Mouse (Mus musculus) gonadal fat pad, adult 2 months (tissue): ENCODE data around the gene Uaca. TPM values are rescaled to one million over a fixed set of nuclear protein-coding genes. Genes with fewer than 3 reads are reported as not detected.
A peak's percentile ranks its signal among the peaks of the same experiment; 100 is the strongest.

ENCODE experiments used
- DNase-seq: peaks from one replicate; pipeline ENCODE4 v3.0.0-alpha.2; 2012; ENCODE audit warnings: low read depth
- polyA plus RNA-seq: library from polyadenylated mRNA; depleted of rRNA; stranded (reverse); fragments of >200 nt; gene quantifications from 2 replicates; pipeline ENCODE4 v1.2.3, GENCODE M21; 2012; rRNA removed

Uaca gene
- polyA plus RNA-seq, 1 experiment: 8.2 TPM

- no peak for DNase-seq
Measured at GRCm38 (mm10) chr9:60886431-60887371, 92.4 kb downstream of the Uaca start.

GRCm38 (mm10) chr9:60887389-60887811, 93.1 kb downstream of the Uaca start:
- no peak for DNase-seq

GRCm38 (mm10) chr9:60893511-60893910, 99.2 kb downstream of the Uaca start:
- no peak for DNase-seq

GRCm38 (mm10) chr9:60895486-60896110, 101.3 kb downstream of the Uaca start:
- DNase-seq: no peak

GRCm38 (mm10) chr9:60898291-60899020, 104.1 kb downstream of the Uaca start:
- DNase-seq: no peak

- DNase-seq: peak; percentile 79
Measured at GRCm38 (mm10) chr9:60899201-60899600, 104.9 kb downstream of the Uaca start.

GRCm38 (mm10) chr9:60899797-60900459, 105.6 kb downstream of the Uaca start:
- no peak for DNase-seq

GRCm38 (mm10) chr9:60912266-60912665, 117.9 kb downstream of the Uaca start:
- DNase-seq: no peak

GRCm38 (mm10) chr9:60913626-60914025, 119.3 kb downstream of the Uaca start:
- DNase-seq: no peak

GRCm38 (mm10) chr9:60919936-60920672, 125.8 kb downstream of the Uaca start:
- no peak for DNase-seq

GRCm38 (mm10) chr9:60920673-60921062, 126.3 kb downstream of the Uaca start:
- DNase-seq: no peak

GRCm38 (mm10) chr9:60921287-60921686, 126.9 kb downstream of the Uaca start:
- no peak for DNase-seq

- no peak for DNase-seq
Measured at GRCm38 (mm10) chr9:60921831-60922230, 127.5 kb downstream of the Uaca start.

- DNase-seq: no peak
Measured at GRCm38 (mm10) chr9:60926301-60926700, 132.0 kb downstream of the Uaca start.

- DNase-seq: no peak
Measured at GRCm38 (mm10) chr9:60929290-60929983, 135.1 kb downstream of the Uaca start.

Other genes with a start within 250 kb of the Uaca start
- gene Lrrc49, start 106.4 kb upstream of the Uaca start, polyA plus RNA-seq: 3.5 and 3.6 TPM in 2 replicates
- 0.84 and 0.94 TPM in 2 replicates for gene Larp6, start 81.6 kb upstream of the Uaca start, polyA plus RNA-seq